Mouse (Mus musculus) mature B cell (primary cell): ENCODE results near the gene Pigr.

Experiments
- in situ Hi-C: fragments of 300-500 bp; cut with MboI; formaldehyde crosslinking; loops from 2 replicates; pipeline ENCODE4 v1.14.3; 2019

Gene Pigr

GRCm38 (mm10) chr1:130877889-130878614 is 51.6 kb downstream of the Pigr start:
- in situ Hi-C loops, result loop anchor here (10.0 kb wide), 1 partner anchor 107 kb away; no protein-coding TSS in a partner anchor

GRCm38 (mm10) chr1:130879927-130880326 is 53.4 kb downstream of the Pigr start:
- in situ Hi-C loops, result loop anchor here (10.0 kb wide), 1 partner anchor 105 kb away; no protein-coding TSS in a partner anchor

GRCm38 (mm10) chr1:130883146-130883545 is 56.7 kb downstream of the Pigr start:
- in situ Hi-C loops, result no loop called here

- in situ Hi-C loops, result no loop called here
Observed at GRCm38 (mm10) chr1:130887354-130887753, 60.9 kb downstream of the Pigr start, which contains the start of gene Il24. Gene Il24, minus strand, starts transcription at chr1:130887454.

- in situ Hi-C loops, result no loop called here
Observed at GRCm38 (mm10) chr1:130892446-130892845, 66.0 kb downstream of the Pigr start.

GRCm38 (mm10) chr1:130893329-130894040 is 67.0 kb downstream of the Pigr start:
- in situ Hi-C loops, result no loop called here

- in situ Hi-C loops, result no loop called here
Observed at GRCm38 (mm10) chr1:130894468-130894867, 68.0 kb downstream of the Pigr start.
